Comparison of ENCODE assay signal across 7 mouse cellular contexts in genomic region chr12:116585001-116585400, GRCm38 (mm10).
DNase-seq lines count a peak whose midpoint lies in the region; TF ChIP-seq lines count a peak whose summit lies in the region.

No protein-coding gene starts in this region.

- no peak overlapping the region for H3K27ac ChIP-seq in thymus, adult 2 months (ENCODE audit: control insufficient read depth, insufficient read depth, low read length)

- H3K4me3 ChIP-seq in thymus, adult 2 months (ENCODE audit: control insufficient read depth, insufficient read depth, low read length) = no peak overlapping the region

- 63% methylated on average over 5 of the region's 5 CpGs for WGBS in thymus, adult 2 months

- H3K36me3 ChIP-seq in thymus, adult 2 months (ENCODE audit: control insufficient read depth, insufficient read depth, low read length) = no peaks in the 10 kb centered on the region

- H3K4me1 ChIP-seq in thymus, adult 2 months (replicated peaks; ENCODE audit: control insufficient read depth, insufficient read depth, low read length) = no peaks in the 10 kb centered on the region

- H3K27me3 ChIP-seq in thymus, adult 2 months (ENCODE audit: control insufficient read depth, insufficient read depth, low read length) = no peaks in the 10 kb centered on the region

- intact Hi-C loops in left cerebral cortex, postnatal 36 days (cut with DNase I) = loop anchor here (5.0 kb wide), 1 partner anchor 98 kb away; the partner anchor contains the start of gene Ptprn2

- peak; percentile 46 to 68 for DNase-seq in left cerebral cortex, adult 18-20 months (ENCODE audit: low spot score in 2 of 2)
- no peak for DNase-seq in left cerebral cortex, adult 11 months (ENCODE audit: low spot score)
- DNase-seq in adrenal gland, postnatal 14 days = peak; percentile 40
- DNase-seq in left cerebral cortex, postnatal 36 days (ENCODE audit: low spot score in 2 of 2) = peak; percentile 54
- DNase-seq in right cerebral cortex, postnatal 25 days = peak; percentile 65
- no peak for DNase-seq in c-Kit-positive CD71-positive TER-119-positive erythroid progenitor cells, embryonic 14.5 days (ENCODE audit: low spot score)
- DNase-seq in thymus, adult 2 months = no peak

- TF ChIP-seq POLR2A in thymus, adult 2 months (IDR thresholded peaks at IDR 0.05; ENCODE audit: control insufficient read depth, extremely low read depth, insufficient read depth, low read length, poor library complexity) = no peak

- TF ChIP-seq CTCF in thymus, adult 2 months (IDR thresholded peaks at IDR 0.05; ENCODE audit: borderline replicate concordance, control insufficient read depth, extremely low read depth, insufficient read depth, low read length, poor library complexity) = no peak

Comparison
In these comparisons a context has a peak if more than half of its experiments do, and no peak if none do; other contexts are left out.
1. DNase-seq: peak in left cerebral cortex, adult 18-20 months (2 of 2), adrenal gland, postnatal 14 days (single experiment), left cerebral cortex, postnatal 36 days (2 of 2) and right cerebral cortex, postnatal 25 days (single experiment); none in left cerebral cortex, adult 11 months (single experiment), c-Kit-positive CD71-positive TER-119-positive erythroid progenitor cells, embryonic 14.5 days (single experiment) and thymus, adult 2 months (single experiment).